Mouse (Mus musculus) CH12.LX (cell line): Measurements from ENCODE around the gene Numa1. TPM values are rescaled to one million over a fixed set of nuclear protein-coding genes. Genes with fewer than 3 reads are reported as not detected.

Experiments
- DNase-seq: peaks from one replicate; pipeline ENCODE4 v3.0.0-alpha.2; 2013; ENCODE audit errors: extremely low read depth
- H3K27ac ChIP-seq: 2 replicates; pipeline ENCODE4 v1.5.1; 2012; ENCODE audit warnings: low read depth, mild to moderate bottlenecking, control low read depth, moderate library complexity; ENCODE audit not compliant: insufficient read depth
- H3K27me3 ChIP-seq: replicated peaks from 2 replicates; pipeline ENCODE3; 2012; ENCODE audit warnings: inconsistent platforms
- H3K36me3 ChIP-seq, 2 experiments: replicated peaks in 1 of 2; 2 replicates each; pipeline versions ENCODE3 to v1.6.1; 2012; ENCODE audit warnings: inconsistent platforms in 1 of 2, low read length in 1 of 2, mild to moderate bottlenecking in 1 of 2, mixed read lengths in 1 of 2, moderate library complexity in 1 of 2; ENCODE audit not compliant: control insufficient read depth in 1 of 2, insufficient read depth in 1 of 2
- H3K4me1 ChIP-seq, 2 experiments: 2 replicates each; pipeline ENCODE4 v1.6.1; 2012; ENCODE audit warnings: inconsistent platforms in 1 of 2, moderate library complexity in 1 of 2; ENCODE audit not compliant: insufficient read depth in 2 of 2, control insufficient read depth in 1 of 2
- H3K4me2 ChIP-seq: 2 replicates; pipeline ENCODE4 v1.6.1; 2012; ENCODE audit warnings: low read depth, mild to moderate bottlenecking, control low read depth; ENCODE audit not compliant: poor library complexity, insufficient read depth, severe bottlenecking
- H3K4me3 ChIP-seq, 3 experiments: fragments of 150-350 bp in 1 of 3; sonication (generic) in 1 of 3; replicated peaks in 1 of 3; 2 replicates each; pipeline versions ENCODE3 to v1.5.1; 2011 to 2012; ENCODE audit warnings: low read depth in 2 of 3, low read length in 2 of 3, mild to moderate bottlenecking in 2 of 3, moderate library complexity in 2 of 3, control low read depth in 1 of 3, improper control_type of control experiment in 1 of 3, inconsistent platforms in 1 of 3, mixed read lengths in 1 of 3; ENCODE audit not compliant: poor library complexity in 1 of 3
- H3K79me2 ChIP-seq: replicated peaks from 2 replicates; pipeline ENCODE4 v1.6.1; 2012; ENCODE audit warnings: mild to moderate bottlenecking, moderate library complexity; ENCODE audit not compliant: control insufficient read depth, poor library complexity, insufficient read depth, severe bottlenecking; ENCODE audit errors: extremely low read depth
- H3K9ac ChIP-seq: 2 replicates; pipeline ENCODE4 v1.6.1; 2012; ENCODE audit warnings: low read depth, mild to moderate bottlenecking, control low read depth, moderate library complexity; ENCODE audit not compliant: insufficient read depth
- H3K9me3 ChIP-seq: replicated peaks from 2 replicates; pipeline ENCODE3; 2012; ENCODE audit warnings: low read length, inconsistent platforms, mixed read lengths
- CTCF ChIP-seq, 2 experiments: IDR thresholded peaks in 1 of 2; conservative IDR thresholded peaks in 1 of 2; 2 replicates each; pipeline ENCODE4 v1.5.1; 2011 to 2012; ENCODE audit warnings: low read depth in 2 of 2, low read length in 2 of 2, improper control_type of control experiment in 1 of 2, inconsistent platforms in 1 of 2, mild to moderate bottlenecking in 1 of 2, moderate library complexity in 1 of 2
- EP300 ChIP-seq: IDR thresholded peaks from 2 replicates; pipeline ENCODE4 v1.6.1; 2011; ENCODE audit warnings: low read length, improper control_type of control experiment
- ETS1 ChIP-seq: conservative IDR thresholded peaks from 2 replicates; pipeline ENCODE4 v1.6.1; 2012; ENCODE audit warnings: low read depth, mild to moderate bottlenecking, inconsistent platforms, low read length, improper control_type of control experiment, moderate library complexity
- JUND ChIP-seq: conservative IDR thresholded peaks from 2 replicates; pipeline ENCODE4 v1.6.1; 2011; ENCODE audit warnings: low read depth, low read length, improper control_type of control experiment
- MEF2A ChIP-seq: IDR thresholded peaks from 2 replicates; pipeline ENCODE4 v1.6.1; 2014; ENCODE audit warnings: low read depth, mild to moderate bottlenecking, inconsistent platforms, low read length, improper control_type of control experiment, borderline replicate concordance
- PAX5 ChIP-seq: IDR thresholded peaks from 2 replicates; pipeline ENCODE4 v1.6.1; 2012; ENCODE audit warnings: low read length, inconsistent platforms, mixed read lengths
- POLR2A ChIP-seq: IDR thresholded peaks from 2 replicates; pipeline ENCODE4 v1.6.1; 2011; ENCODE audit warnings: low read depth, mild to moderate bottlenecking, improper control_type of control experiment, low read length
- POLR2AphosphoS2 ChIP-seq: IDR thresholded peaks from 2 replicates; pipeline ENCODE4 v1.6.1; 2011; ENCODE audit warnings: low read depth, low read length, improper control_type of control experiment
- RAD21 ChIP-seq: IDR thresholded peaks from 2 replicates; pipeline ENCODE4 v1.6.1; 2011; ENCODE audit warnings: low read depth, mild to moderate bottlenecking, low read length, improper control_type of control experiment, moderate library complexity
- ZKSCAN1 ChIP-seq: IDR thresholded peaks from 2 replicates; pipeline ENCODE4 v1.6.1; 2012; ENCODE audit warnings: low read depth, inconsistent platforms, low read length, improper control_type of control experiment, borderline replicate concordance
- dilution Hi-C: fragments of 300-500 bp; cut with MboI; formaldehyde crosslinking; loops from 2 replicates; pipeline ENCODE4 v1.14.3; 2020; ENCODE audit warnings: low sequenced_read_pairs; ENCODE audit not compliant: extremely low pct_unique_long_range_greater_than_20kb, extremely low pct_ligation_motif_present
- in situ Hi-C: fragments of 300-500 bp; cut with MboI; formaldehyde crosslinking; loops from 3 replicates; pipeline ENCODE4 v1.14.3; 2019; ENCODE audit warnings: low sequenced_read_pairs, low pct_ligation_motif_present, low pct_unique_long_range_greater_than_20kb, mixed read lengths
- polyA plus RNA-seq: library from polyadenylated mRNA; unstranded; fragments of >175 nt; gene quantifications from 2 replicates; pipeline ENCODE4 v1.2.1, GENCODE M21; 2012; ENCODE audit warnings: low read depth; ENCODE audit not compliant: insufficient read length
- total RNA-seq, 2 experiments: library from RNA; depleted of rRNA; stranded (reverse); fragments of 300-350 nt in 1 of 2; fragments of >200 nt in 1 of 2; gene quantifications; 2 replicates each; pipeline ENCODE4 v1.2.3; 2012 to 2014

Numa1 gene
- total and polyA plus RNA-seq, 3 experiments, result 38.0 to 75.7 (median 57.6) TPM

DNA sequence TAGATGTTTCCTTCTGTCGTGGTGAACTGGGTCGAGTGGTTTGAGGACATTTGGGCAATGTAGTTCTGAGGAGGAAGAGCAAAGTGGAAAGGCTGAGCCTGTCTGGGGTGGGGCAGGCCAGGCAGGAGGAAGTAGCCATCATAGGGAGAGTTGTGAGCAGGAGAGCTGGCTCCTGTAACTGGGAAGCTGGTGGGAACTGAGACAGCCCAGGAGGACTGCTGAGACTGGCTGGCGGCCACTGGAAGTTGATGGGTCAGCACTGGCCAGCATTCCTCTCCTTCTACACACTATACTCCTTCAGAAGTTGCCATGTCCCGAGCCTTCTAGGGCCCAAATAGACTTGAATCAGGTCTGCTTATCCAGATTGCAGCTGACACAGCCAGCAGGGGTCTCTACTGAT, 25.5 kb upstream of the Numa1 start:
- in situ Hi-C loops, result no loop called here
- no peak for DNase-seq
- H3K4me1 ChIP-seq, result peaks cover 7 to 35% of the 10 kb centered on the region in 2 experiments; a peak in 3 of 4 replicates
- H3K9me3 ChIP-seq, result no peaks in the 10 kb centered on the region
- peaks cover 22% of the 10 kb centered on the region for H3K79me2 ChIP-seq
- no peak overlapping the region for H3K4me2 ChIP-seq
- H3K4me3 ChIP-seq, result no peak overlapping the region
- 0 out of 2 replicates have a peak overlapping the region, but pooled peaks have one; percentile 1 for H3K27ac ChIP-seq
- H3K27me3 ChIP-seq, result no peaks in the 10 kb centered on the region
- TF ChIP-seq PAX5 (no peak), CTCF (conservative IDR thresholded peaks at IDR 0.05 in 1 of 2, IDR thresholded peaks at IDR 0.05 in 1 of 2; ENCODE audit: low read depth in 2 of 2, low read length in 2 of 2) (peak in 1 of 2 experiments; percentile 18; a peak in 1 of 4 replicates)
- dilution Hi-C loops, result no loop called here
- peaks cover 37 to 49% of the 10 kb centered on the region in 2 experiments for H3K36me3 ChIP-seq
- no peak overlapping the region; the same call in 1 of the 2 replicates for H3K9ac ChIP-seq

DNA sequence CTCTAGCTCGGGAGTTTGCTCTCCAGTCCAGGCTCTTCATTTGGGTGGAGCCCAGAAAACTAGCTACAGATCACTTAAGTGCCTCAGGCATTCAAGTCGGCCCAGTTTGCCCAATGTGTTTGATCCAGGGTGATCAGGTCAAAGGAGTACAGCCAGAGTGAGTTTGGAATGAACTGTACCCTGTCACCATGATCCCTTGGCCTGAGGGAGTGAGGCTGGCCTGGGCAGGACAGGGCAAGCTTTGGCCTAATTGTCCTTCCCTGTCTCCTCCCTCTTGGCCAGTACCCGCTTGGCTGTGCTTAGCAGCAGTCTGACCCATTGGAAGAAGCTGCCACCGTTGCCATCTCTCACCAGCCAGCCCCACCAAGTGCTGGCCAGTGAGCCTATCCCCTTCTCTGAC, 23.8 kb upstream of the Numa1 start:
- no peak for TF ChIP-seq ZKSCAN1
- no peak for TF ChIP-seq EP300
- H3K36me3 ChIP-seq, result peaks cover 42 to 63% of the 10 kb centered on the region in 2 experiments
- peaks cover 22% of the 10 kb centered on the region for H3K79me2 ChIP-seq
- dilution Hi-C loops, result no loop called here
- in situ Hi-C loops, result loop anchor here (10.0 kb wide), 2 partner anchors 145 to 175 kb away; partner anchors contain the start of gene Trpc2
- H3K27me3 ChIP-seq, result no peaks in the 10 kb centered on the region
- peaks cover 7 to 30% of the 10 kb centered on the region in 2 experiments; a peak in 3 of 4 replicates for H3K4me1 ChIP-seq
- H3K9me3 ChIP-seq, result no peaks in the 10 kb centered on the region
- no peak overlapping the region for H3K27ac ChIP-seq
- no peak overlapping the region for H3K4me3 ChIP-seq
- H3K4me2 ChIP-seq, result no peak overlapping the region
- H3K9ac ChIP-seq, result no peak overlapping the region
- no peak for DNase-seq

DNA sequence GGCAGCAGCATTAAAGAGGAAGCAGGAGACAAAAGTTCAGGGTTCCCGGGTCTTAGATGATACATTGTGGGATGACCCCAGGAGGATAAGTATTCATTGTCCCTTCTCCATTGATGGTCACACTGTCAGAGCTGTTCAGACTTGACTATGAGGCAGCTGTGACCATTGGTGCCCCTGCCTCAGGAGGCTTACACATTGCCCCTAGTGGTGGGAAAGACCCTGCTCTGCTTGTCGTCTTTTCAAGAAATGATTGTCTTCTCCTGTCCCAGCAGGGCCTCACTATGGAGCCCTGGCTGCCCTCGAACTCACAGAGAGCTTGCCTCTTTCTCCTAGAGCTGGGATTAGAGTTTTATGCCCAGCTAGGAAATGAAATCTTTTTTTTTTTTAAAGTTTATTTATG, 21.9 kb upstream of the Numa1 start:
- in situ Hi-C loops (loop anchor here (10.0 kb wide), 2 partner anchors 143 to 173 kb away; partner anchors contain the start of gene Trpc2), dilution Hi-C loops (no loop called here)

More for the DNA sequence above, 21.9 kb upstream of the Numa1 start:
- Histone ChIP-seq H3K4me1 (peaks cover 4 to 23% of the 10 kb centered on the region in 2 experiments; a peak in 2 of 4 replicates), H3K27me3 (no peaks in the 10 kb centered on the region), H3K79me2 (peaks cover 13% of the 10 kb centered on the region), H3K27ac (no peak overlapping the region), H3K36me3 (peaks cover 45 to 76% of the 10 kb centered on the region in 2 experiments), H3K9ac (no peak overlapping the region), H3K4me3 (no peak overlapping the region), H3K4me2 (no peak overlapping the region), H3K9me3 (no peaks in the 10 kb centered on the region)
- DNase-seq, result no peak
- TF ChIP-seq ETS1 (no peak), CTCF (conservative IDR thresholded peaks at IDR 0.05 in 1 of 2, IDR thresholded peaks at IDR 0.05 in 1 of 2; ENCODE audit: low read depth in 2 of 2, low read length in 2 of 2) (peak; percentile 28 to 54; a peak in 3 of 4 replicates), JUND (no peak), POLR2A (no peak), MEF2A (no peak), RAD21 (no peak; the same call in 1 of the 2 replicates), POLR2AphosphoS2 (no peak)
